Mouse (Mus musculus) neural tube, embryonic 14.5 days (tissue): ENCODE measurements around the gene Cep78. TPM values are rescaled to one million over a fixed set of nuclear protein-coding genes. Genes with fewer than 3 reads are reported as not detected.
A peak's percentile ranks its signal among the peaks of the same experiment; 100 is the strongest.

Experiments used
- ATAC-seq: fragments of 200-750 bp; cut with Nextera tagmentation; 2 replicates; pipeline ENCODE4 v1.8.0; 2017; ENCODE audit warnings: low read depth, mild to moderate bottlenecking, moderate TSS enrichment, moderate library complexity
- H3K27ac ChIP-seq: fragments of 300-500 bp; sonication (generic); 2 replicates; pipeline ENCODE4 v1.5.1; 2014; ENCODE audit warnings: low read depth, mild to moderate bottlenecking, control low read depth, low read length, moderate library complexity, mixed read lengths
- H3K27me3 ChIP-seq: fragments of 300-500 bp; sonication (generic); 2 replicates; pipeline ENCODE4 v1.6.1; 2014; ENCODE audit warnings: low read length; ENCODE audit not compliant: control insufficient read depth, insufficient read depth
- H3K36me3 ChIP-seq: fragments of 300-500 bp; sonication (generic); 2 replicates; pipeline ENCODE4 v1.6.1; 2014; ENCODE audit warnings: low read length, mixed read lengths; ENCODE audit not compliant: control insufficient read depth, insufficient read depth
- H3K4me1 ChIP-seq: fragments of 300-500 bp; sonication (generic); 2 replicates; pipeline ENCODE4 v1.6.1; 2014; ENCODE audit warnings: low read length; ENCODE audit not compliant: control insufficient read depth, insufficient read depth
- H3K4me2 ChIP-seq: fragments of 300-500 bp; sonication (generic); 2 replicates; pipeline ENCODE4 v1.6.1; 2014; ENCODE audit warnings: mild to moderate bottlenecking, low read depth, low read length, control low read depth
- H3K4me3 ChIP-seq: fragments of 300-500 bp; sonication (generic); 2 replicates; pipeline ENCODE4 v1.5.1; 2014; ENCODE audit warnings: low read depth, low read length, control low read depth, mixed read lengths
- H3K9ac ChIP-seq: fragments of 300-500 bp; sonication (generic); replicated peaks from 2 replicates; pipeline ENCODE4 v1.6.1; 2014; ENCODE audit warnings: low read depth, mild to moderate bottlenecking, control low read depth, low read length, mixed read lengths
- H3K9me3 ChIP-seq: fragments of 300-500 bp; sonication (generic); 2 replicates; pipeline ENCODE4 v1.6.1; 2016; ENCODE audit warnings: low read length; ENCODE audit not compliant: control insufficient read depth
- WGBS: fragments of 180-500 bp; shearing (Covaris S2); extraction: QIAGEN DNeasy Blood & Tissue Kit; methylation state at CpG from one replicate; pipeline ENCODE4 v1.1.7; 2014; 5-methylcytosine and 5-hydroxymethylcytosine counted together
- polyA plus RNA-seq: library from polyadenylated mRNA; unstranded; fragments of >200 nt; fragmentation: Nextera tagmentation; extraction: Ambion mirVana; gene quantifications from 2 replicates; pipeline ENCODE4 v1.2.1, GENCODE M21; 2014

Cep78 gene
- polyA plus RNA-seq, 1 experiment from 2014 or later, result 30.4 TPM

DNA sequence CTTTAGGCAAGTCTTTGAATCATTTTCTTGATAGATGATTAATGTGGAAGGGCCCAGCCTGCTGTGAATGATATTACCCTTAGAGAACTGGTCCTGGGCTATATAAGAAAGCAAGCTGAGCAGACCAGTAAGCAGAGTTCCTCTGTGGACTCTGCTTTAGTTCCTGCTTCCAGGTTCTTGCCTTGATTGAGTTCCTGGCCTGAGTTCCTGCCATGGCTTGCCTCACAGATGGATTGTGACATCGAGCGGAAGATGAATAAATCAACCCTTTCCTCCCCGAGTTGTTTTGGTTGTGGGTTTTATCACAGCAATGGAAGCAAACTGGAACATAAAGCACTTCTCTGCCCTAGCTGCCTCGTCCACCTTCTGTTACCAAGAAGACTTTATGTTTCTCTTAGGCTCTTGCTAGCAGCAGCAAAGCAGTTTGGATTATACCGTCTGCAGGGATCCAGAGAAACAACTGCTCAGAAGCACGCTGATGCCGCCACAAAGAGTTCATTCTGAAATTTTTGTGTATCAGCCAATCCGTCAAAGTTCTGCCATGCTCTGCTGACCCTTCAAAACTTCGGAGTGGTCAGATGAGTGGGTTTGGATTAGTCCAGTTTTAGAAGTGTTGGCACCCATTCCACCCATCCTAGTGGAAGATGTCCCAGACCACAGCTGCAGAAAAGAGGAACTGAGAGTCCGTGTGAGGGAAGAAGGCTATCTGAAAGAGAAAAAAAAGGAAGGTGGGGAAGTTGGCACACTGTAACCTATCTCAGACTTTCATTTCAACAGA, 30.6 kb upstream of the Cep78 start:
- Histone ChIP-seq H3K27ac (no peak overlapping the region), H3K4me3 (no peak overlapping the region), H3K4me1 (no peaks in the 10 kb centered on the region), H3K9ac (no peak overlapping the region), H3K27me3 (no peaks in the 10 kb centered on the region), H3K36me3 (no peaks in the 10 kb centered on the region), H3K4me2 (no peak overlapping the region), H3K9me3 (no peaks in the 10 kb centered on the region)
- no peak for ATAC-seq
- 84% methylated on average over 10 of the region's 10 CpGs for WGBS

- ATAC-seq, result peak; percentile 87
- Histone ChIP-seq H3K9me3 (no peaks in the 10 kb centered on the region), H3K9ac (no peak overlapping the region), H3K27me3 (no peaks in the 10 kb centered on the region), H3K36me3 (no peaks in the 10 kb centered on the region), H3K4me1 (0 out of 2 replicates have a peak, but pooled peaks cover 3% of the 10 kb centered on the region), H3K4me3 (no peak overlapping the region), H3K27ac (peak overlapping the region; percentile 46; the same call in 1 of the 2 replicates), H3K4me2 (no peak overlapping the region)
- WGBS, result 34% methylated on average over 6 of the region's 6 CpGs
Observed at GRCm38 (mm10) chr19:16009746-16010337, 25.1 kb upstream of the Cep78 start.

DNA sequence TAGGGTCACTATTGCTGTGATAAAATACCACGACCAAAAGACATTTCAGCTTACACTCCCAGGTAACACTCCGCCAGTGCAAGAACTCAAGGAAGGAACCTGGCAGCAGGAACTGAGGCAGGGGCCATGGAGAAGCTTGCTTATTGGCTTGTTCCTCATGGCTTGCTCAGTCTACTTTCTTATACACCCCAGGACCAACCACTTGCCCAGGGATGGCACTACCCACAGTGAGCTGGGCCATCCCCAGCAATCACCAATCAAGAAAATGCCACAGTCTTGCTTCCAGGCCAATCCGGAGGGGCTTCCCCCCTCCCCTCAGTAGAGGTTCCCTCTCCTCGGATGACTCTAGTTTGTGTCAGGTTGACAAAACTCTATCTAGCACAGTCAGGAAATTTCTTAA, 24.3 kb upstream of the Cep78 start:
- Histone ChIP-seq H3K4me2 (no peak overlapping the region), H3K36me3 (no peaks in the 10 kb centered on the region), H3K27me3 (no peaks in the 10 kb centered on the region), H3K9me3 (no peaks in the 10 kb centered on the region), H3K27ac (no peak overlapping the region), H3K4me3 (no peak overlapping the region), H3K9ac (no peak overlapping the region), H3K4me1 (0 out of 2 replicates have a peak, but pooled peaks cover 3% of the 10 kb centered on the region)
- peak; percentile 33; the same call in 1 of the 2 replicates for ATAC-seq
- 72% methylated on average over 4 of the region's 4 CpGs for WGBS

GRCm38 (mm10) chr19:16007131-16007530, 22.3 kb upstream of the Cep78 start:
- H3K27me3 ChIP-seq, result no peaks in the 10 kb centered on the region
- 0 out of 2 replicates have a peak, but pooled peaks cover 3% of the 10 kb centered on the region for H3K4me1 ChIP-seq
- no peak overlapping the region for H3K9ac ChIP-seq
- 92% methylated on average over 8 of the region's 8 CpGs for WGBS
- H3K9me3 ChIP-seq, result no peaks in the 10 kb centered on the region
- no peaks in the 10 kb centered on the region for H3K36me3 ChIP-seq
- ATAC-seq, result no peak
- H3K4me3 ChIP-seq, result no peak overlapping the region
- H3K4me2 ChIP-seq, result no peak overlapping the region
- no peak overlapping the region for H3K27ac ChIP-seq

GRCm38 (mm10) chr19:15998157-15998556, 13.4 kb upstream of the Cep78 start:
- Histone ChIP-seq H3K4me2 (no peak overlapping the region), H3K9ac (no peak overlapping the region), H3K27me3 (no peaks in the 10 kb centered on the region), H3K4me3 (no peak overlapping the region), H3K9me3 (no peaks in the 10 kb centered on the region), H3K36me3 (no peaks in the 10 kb centered on the region), H3K4me1 (peaks cover 11% of the 10 kb centered on the region; the same call in 1 of the 2 replicates), H3K27ac (peak overlapping the region; percentile 48; the same call in 1 of the 2 replicates)
- peak; percentile 44; the same call in 1 of the 2 replicates for ATAC-seq
- WGBS, result 3% methylated on average over 3 of the region's 3 CpGs

- H3K4me3 ChIP-seq, result peak overlapping the region; percentile 13; the same call in 1 of the 2 replicates
- WGBS, result 14% methylated on average over 12 of the region's 12 CpGs
- peak overlapping the region; percentile 91 for H3K27ac ChIP-seq
- ATAC-seq, result peak; percentile 91
- peak overlapping the region; percentile 44 for H3K4me2 ChIP-seq
- peaks cover 11% of the 10 kb centered on the region; the same call in 1 of the 2 replicates for H3K4me1 ChIP-seq
- H3K27me3 ChIP-seq, result no peaks in the 10 kb centered on the region
- no peaks in the 10 kb centered on the region for H3K36me3 ChIP-seq
- H3K9ac ChIP-seq, result peak overlapping the region; percentile 50
- H3K9me3 ChIP-seq, result no peaks in the 10 kb centered on the region
Observed at GRCm38 (mm10) chr19:15996901-15997564, 12.2 kb upstream of the Cep78 start.

DNA sequence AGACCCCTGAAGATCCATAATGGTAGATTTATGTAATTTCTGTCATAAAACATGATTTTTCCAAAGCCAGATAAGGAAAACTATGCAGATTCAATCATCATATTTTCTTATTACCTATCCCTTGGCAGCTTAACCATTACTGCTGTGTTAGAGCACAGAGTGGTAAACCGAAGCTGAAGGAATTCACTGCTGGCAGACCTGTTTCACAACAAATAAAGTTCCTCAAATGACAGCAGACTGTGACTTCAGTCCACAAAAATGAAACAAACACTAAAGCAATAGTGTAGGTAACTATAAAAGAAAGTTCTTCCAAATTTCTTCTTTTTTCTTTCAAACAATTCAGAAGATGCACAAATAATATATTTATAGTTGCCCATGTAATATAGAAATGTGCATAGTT, 5.3 kb upstream of the Cep78 start:
- H3K27ac ChIP-seq, result no peak overlapping the region
- no peak overlapping the region for H3K9ac ChIP-seq
- H3K4me1 ChIP-seq, result no peaks in the 10 kb centered on the region
- no peaks in the 10 kb centered on the region for H3K9me3 ChIP-seq
- no peaks in the 10 kb centered on the region for H3K36me3 ChIP-seq
- no peak for ATAC-seq
- H3K4me2 ChIP-seq, result no peak overlapping the region
- no peaks in the 10 kb centered on the region for H3K27me3 ChIP-seq
- H3K4me3 ChIP-seq, result no peak overlapping the region
- 100% methylated on average over 1 of the region's 1 CpGs for WGBS

DNA sequence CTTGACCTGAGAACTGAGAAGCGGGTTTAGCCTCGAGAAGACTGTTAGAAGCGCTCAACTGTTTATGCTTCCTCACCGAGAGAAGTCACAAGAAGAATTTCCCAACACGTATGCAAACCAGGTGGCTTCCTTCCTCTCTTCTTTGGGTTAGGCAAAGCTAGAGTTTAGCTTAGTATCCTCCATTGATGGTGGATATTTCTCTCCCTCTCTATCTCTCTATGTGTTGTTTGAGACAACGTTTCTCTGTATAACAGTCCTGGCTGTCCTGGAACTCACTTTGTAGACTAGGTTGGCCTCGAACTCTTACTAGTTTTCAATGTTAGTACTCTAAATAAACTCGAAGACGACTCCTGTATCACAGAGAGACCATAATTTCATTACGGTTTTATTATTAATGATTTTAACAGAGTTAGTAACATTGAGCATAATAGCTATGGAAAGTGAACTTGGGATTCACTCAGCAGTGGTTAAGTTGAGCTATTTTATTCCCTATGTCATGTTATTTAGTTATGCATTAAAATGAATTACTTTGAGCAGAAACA, 454 bp upstream of the Cep78 start:
- ATAC-seq, result peak; percentile 4
- Histone ChIP-seq H3K4me2 (peak overlapping the region; percentile 71), H3K9ac (peak overlapping the region; percentile 89), H3K4me1 (peaks cover 20% of the 10 kb centered on the region), H3K36me3 (no peaks in the 10 kb centered on the region; the same call in 1 of the 2 replicates), H3K4me3 (peak overlapping the region; percentile 89), H3K27ac (peak overlapping the region; percentile 93; the same call in 1 of the 2 replicates), H3K27me3 (no peaks in the 10 kb centered on the region), H3K9me3 (no peaks in the 10 kb centered on the region)
- WGBS, result 28% methylated on average over 10 of the region's 10 CpGs
